Mouse (Mus musculus): Measurements from ENCODE around the gene A630023A22Rik. TPM values are rescaled to one million over a fixed set of nuclear protein-coding genes. Genes with fewer than 3 reads are reported as not detected.

The A630023A22Rik gene
- polyA plus RNA-seq (2011; ENCODE audit: insufficient read depth, insufficient read length, low replicate concordance, missing spikeins): not detected in 2 replicates

DNA sequence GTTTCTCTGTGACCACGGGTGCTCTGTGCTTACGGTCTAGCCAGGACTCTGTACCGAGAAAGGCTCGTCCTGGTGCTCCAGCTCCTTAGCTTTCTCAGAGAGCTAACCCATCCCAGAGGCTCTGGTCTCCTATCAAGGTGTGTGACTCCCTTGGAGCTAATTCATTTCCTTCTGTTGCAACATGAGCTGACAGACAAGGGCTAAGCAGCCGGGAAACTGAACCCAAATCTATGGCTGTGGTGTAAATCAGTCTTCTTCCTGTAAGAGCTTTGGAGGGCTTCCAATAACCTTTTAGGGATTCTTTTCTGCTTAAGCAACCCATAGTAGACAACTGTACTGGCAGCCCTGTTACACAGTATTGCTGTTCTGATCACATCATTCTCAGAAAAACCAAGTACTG lies at the start of gene A630023A22Rik:
A630023A22Rik (minus strand) TSS at position 154 of the 400 bp plus-strand sequence.
- no peak for TF ChIP-seq CTCF (IDR thresholded peaks at IDR 0.05; ENCODE audit: control insufficient read depth, insufficient read depth, low read length)
- WGBS: 52% methylated on average over 5 of the region's 5 CpGs

DNA sequence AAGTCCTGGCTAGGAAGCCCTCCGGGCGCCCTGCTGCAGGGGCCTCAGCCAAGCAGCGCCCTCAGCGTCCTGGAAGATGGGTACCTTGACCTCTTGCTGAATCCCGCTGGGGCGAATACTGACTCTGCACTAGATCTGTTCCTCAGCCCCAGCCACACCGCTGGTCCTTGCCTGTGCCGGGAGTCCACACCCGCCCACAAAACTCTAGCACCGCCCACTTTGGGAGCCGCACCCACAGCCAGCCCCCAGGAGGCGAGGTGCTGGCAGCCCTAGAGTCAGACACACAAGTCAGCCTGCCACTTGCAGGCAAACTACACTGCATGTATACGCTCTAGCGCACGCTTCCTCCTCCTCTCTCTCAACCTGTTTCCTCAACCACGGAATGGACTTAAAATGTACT lies 49.8 kb upstream of the A630023A22Rik start, which contains the start of gene Npy4r:
Npy4r (minus strand) TSS at position 148 of the 400 bp plus-strand sequence.
- H3K27ac ChIP-seq (ENCODE audit: control insufficient read depth, insufficient read depth, low read depth, low read length, poor library complexity): no peak within 1 kb of the TSS
- H3K4me3 ChIP-seq (replicated peaks; ENCODE audit: control insufficient read depth, low read depth, low read length): no peak within 1 kb of the TSS
- no peaks in the 10 kb centered on the region for H3K4me1 ChIP-seq (ENCODE audit: control insufficient read depth, insufficient read depth, low read length)
- WGBS: 7% methylated on average over 16 of the region's 16 CpGs
- TF ChIP-seq POLR2A (IDR thresholded peaks at IDR 0.05; ENCODE audit: borderline replicate concordance, control insufficient read depth, low read depth, low read length): no peak
- TF ChIP-seq CTCF (IDR thresholded peaks at IDR 0.05; ENCODE audit: control insufficient read depth, insufficient read depth, low read length): no peak

More for the DNA sequence above, at the start of gene A630023A22Rik:
- Histone ChIP-seq H3K4me1 (ENCODE audit: control insufficient read depth, insufficient read depth, low read length) (no peaks in the 10 kb centered on the region), H3K4me3 (replicated peaks; ENCODE audit: control insufficient read depth, low read depth, low read length) (no peak within 1 kb of the TSS), H3K27ac (ENCODE audit: control insufficient read depth, insufficient read depth, low read depth, low read length, poor library complexity) (no peak within 1 kb of the TSS)

DNA sequence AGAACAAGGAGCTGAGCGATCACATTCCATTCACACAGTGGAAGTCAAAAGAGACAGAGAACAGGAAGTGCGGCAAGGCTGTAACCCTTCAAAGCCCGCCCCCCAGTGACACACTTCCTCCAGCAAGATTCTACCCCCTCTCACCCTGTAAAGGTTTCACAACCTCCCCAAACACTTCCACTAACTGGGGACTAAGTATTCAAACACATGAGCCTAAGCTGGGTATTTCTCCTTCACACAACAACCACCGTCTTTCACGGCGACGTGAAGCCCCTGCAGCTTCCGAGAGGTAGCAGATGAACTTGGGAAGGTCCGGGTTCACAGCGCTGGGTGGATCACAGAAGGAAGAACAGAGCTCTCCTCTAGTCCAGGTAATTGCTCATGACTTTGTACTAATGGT lies 40.4 kb upstream of the A630023A22Rik start:
- H3K27ac ChIP-seq (ENCODE audit: control insufficient read depth, insufficient read depth, low read depth, low read length, poor library complexity): no peak overlapping the region
- no peak for TF ChIP-seq POLR2A (IDR thresholded peaks at IDR 0.05; ENCODE audit: borderline replicate concordance, control insufficient read depth, low read depth, low read length)
- no peak for TF ChIP-seq CTCF (IDR thresholded peaks at IDR 0.05; ENCODE audit: control insufficient read depth, insufficient read depth, low read length)
- WGBS: 88% methylated on average over 10 of the region's 10 CpGs
- H3K4me1 ChIP-seq (ENCODE audit: control insufficient read depth, insufficient read depth, low read length): no peaks in the 10 kb centered on the region
- H3K4me3 ChIP-seq (replicated peaks; ENCODE audit: control insufficient read depth, low read depth, low read length): no peak overlapping the region

DNA sequence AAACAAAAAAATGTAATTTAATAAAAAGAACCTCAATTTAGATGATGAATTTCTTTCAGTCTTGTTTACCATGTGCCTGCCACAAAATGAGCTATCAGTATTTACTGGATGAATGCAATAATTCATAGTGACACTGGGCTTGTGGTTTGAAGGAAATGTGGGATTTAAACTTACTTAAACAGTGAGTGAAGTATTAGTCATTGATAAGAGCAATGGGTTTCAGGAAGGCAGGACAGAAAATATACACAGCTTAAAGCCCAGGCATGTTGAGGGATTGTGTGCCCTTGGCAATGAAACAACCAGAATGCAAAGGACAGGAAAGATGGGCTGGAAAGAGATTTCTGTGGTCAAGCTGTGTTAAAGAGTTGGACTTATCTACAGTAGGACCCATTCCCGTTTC lies 39.8 kb upstream of the A630023A22Rik start:
- no peak for TF ChIP-seq CTCF (IDR thresholded peaks at IDR 0.05; ENCODE audit: control insufficient read depth, insufficient read depth, low read length)
- no peak for TF ChIP-seq POLR2A (IDR thresholded peaks at IDR 0.05; ENCODE audit: borderline replicate concordance, control insufficient read depth, low read depth, low read length)
- no peak overlapping the region for H3K4me3 ChIP-seq (replicated peaks; ENCODE audit: control insufficient read depth, low read depth, low read length)
- no peaks in the 10 kb centered on the region for H3K4me1 ChIP-seq (ENCODE audit: control insufficient read depth, insufficient read depth, low read length)
- WGBS: 61% methylated on average over 1 of the region's 1 CpGs
- H3K27ac ChIP-seq (ENCODE audit: control insufficient read depth, insufficient read depth, low read depth, low read length, poor library complexity): no peak overlapping the region

DNA sequence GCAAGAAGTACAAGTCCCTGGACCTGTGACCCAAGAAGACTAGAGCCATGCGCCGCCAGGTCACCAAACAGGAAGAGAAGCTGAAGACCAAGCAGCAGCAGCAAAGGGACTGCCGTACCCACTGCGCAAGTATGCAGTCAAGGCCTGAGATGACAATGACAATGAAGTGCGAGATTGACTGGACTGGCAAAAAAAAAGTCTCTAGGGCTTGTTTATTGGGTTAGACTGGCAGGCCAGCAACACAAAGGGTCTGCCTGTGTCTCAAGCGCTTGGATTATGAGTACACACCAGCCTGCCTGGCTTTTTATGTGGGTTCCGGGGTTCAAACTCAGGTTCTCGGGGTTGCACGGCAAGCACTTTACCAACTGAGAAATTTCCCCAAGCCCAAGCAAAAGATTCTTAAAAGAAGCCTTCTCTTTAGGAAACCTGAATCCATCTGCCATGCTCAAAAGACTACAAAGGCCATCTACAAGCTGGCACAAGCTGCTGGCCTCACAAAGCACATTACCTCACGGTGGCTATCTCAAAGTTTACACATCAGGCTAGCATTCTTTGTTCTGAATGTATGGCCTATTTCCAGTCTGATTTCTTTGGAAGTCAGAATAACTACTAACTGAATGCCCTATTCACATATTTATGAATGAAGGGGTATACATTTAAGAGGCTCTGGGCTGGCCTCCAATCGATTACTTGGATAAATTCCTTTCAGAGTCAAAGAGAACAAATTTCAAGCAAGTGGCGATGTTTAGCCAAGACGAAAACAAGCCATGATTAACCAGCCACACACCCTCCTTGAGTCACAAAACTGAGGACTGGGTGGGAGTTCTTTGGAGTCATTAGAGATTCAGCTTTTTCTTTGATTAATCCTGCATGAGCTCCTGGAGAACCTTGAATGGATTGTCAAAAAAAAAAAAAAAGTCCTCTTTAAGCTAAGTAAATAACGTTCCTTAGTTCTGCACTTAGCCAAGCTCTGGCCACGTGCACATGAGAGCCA lies 37.4 kb upstream of the A630023A22Rik start:
- no peak overlapping the region for H3K27ac ChIP-seq (ENCODE audit: control insufficient read depth, insufficient read depth, low read depth, low read length, poor library complexity)
- 85% methylated on average over 15 of the region's 15 CpGs for WGBS
- no peak overlapping the region for H3K4me3 ChIP-seq (replicated peaks; ENCODE audit: control insufficient read depth, low read depth, low read length)
- TF ChIP-seq POLR2A (IDR thresholded peaks at IDR 0.05; ENCODE audit: borderline replicate concordance, control insufficient read depth, low read depth, low read length): no peak
- TF ChIP-seq CTCF (IDR thresholded peaks at IDR 0.05; ENCODE audit: control insufficient read depth, insufficient read depth, low read length): no peak
- no peaks in the 10 kb centered on the region for H3K4me1 ChIP-seq (ENCODE audit: control insufficient read depth, insufficient read depth, low read length)

DNA sequence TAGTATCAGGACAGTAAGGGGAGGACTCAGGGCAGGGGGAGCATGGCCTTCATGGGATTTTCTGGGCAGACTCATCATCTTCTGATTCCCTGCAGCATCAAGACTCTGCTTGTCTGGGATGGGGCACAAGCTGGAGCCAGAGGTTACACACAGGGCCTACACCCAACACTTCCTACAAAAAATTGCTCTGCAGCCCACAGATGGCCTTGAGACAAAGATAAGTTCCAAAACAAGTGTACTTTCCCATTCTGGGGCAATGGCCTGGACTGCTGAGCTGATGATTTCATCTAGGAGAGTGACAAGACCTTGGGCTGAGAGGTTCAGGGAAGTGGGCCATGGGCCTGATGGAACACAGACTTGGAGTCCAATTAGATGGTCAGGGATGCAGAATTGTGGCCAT lies 32.8 kb upstream of the A630023A22Rik start:
- Histone ChIP-seq H3K4me1 (ENCODE audit: control insufficient read depth, insufficient read depth, low read length) (no peaks in the 10 kb centered on the region), H3K4me3 (replicated peaks; ENCODE audit: control insufficient read depth, low read depth, low read length) (no peak overlapping the region), H3K27ac (ENCODE audit: control insufficient read depth, insufficient read depth, low read depth, low read length, poor library complexity) (no peak overlapping the region)
- no peak for TF ChIP-seq CTCF (IDR thresholded peaks at IDR 0.05; ENCODE audit: control insufficient read depth, insufficient read depth, low read length)
- no peak for TF ChIP-seq POLR2A (IDR thresholded peaks at IDR 0.05; ENCODE audit: borderline replicate concordance, control insufficient read depth, low read depth, low read length)

DNA sequence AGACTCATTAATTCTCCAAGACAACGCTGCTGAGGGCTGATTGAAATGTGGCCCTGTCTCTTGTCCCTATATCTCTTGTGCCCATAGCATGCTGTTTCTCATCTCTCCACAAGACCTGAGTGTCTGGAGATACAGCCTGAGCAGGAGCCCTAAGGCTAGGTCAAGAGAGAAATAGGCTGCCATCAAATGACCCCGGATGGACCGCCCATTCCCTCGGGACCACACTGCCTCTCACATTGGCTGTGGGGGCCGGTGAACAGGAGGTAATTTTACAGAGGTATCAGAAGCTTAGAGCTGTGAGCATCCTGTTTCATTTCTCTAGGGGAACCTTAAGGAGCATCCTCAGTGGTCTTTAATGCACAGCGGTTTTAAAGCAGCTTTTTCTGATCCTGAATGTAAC lies 28.7 kb upstream of the A630023A22Rik start:
- Histone ChIP-seq H3K27ac (ENCODE audit: control insufficient read depth, insufficient read depth, low read depth, low read length, poor library complexity) (no peak overlapping the region), H3K4me3 (replicated peaks; ENCODE audit: control insufficient read depth, low read depth, low read length) (no peak overlapping the region), H3K4me1 (ENCODE audit: control insufficient read depth, insufficient read depth, low read length) (no peaks in the 10 kb centered on the region)
- 73% methylated on average over 6 of the region's 6 CpGs for WGBS
- TF ChIP-seq POLR2A (IDR thresholded peaks at IDR 0.05; ENCODE audit: borderline replicate concordance, control insufficient read depth, low read depth, low read length) (no peak), CTCF (IDR thresholded peaks at IDR 0.05; ENCODE audit: control insufficient read depth, insufficient read depth, low read length) (no peak)

DNA sequence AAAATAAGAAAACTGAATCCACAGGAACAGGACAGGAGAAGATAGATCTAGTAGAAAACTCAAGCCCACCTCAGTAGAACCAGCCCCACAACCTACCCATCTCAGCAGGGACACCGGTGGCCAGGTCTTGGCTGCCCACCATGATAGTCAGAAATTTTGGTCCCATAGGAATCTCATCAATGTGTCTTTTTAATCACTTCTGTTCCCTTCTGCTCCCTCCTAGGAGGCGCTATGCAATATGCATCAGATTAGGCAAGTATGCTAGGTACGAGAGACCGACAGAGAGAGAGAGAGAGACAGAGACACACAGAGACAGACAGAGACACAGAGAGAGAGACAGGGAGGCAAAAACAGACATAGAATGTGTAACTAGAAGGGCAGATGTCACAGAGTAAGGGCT lies 19.1 kb upstream of the A630023A22Rik start:
- Histone ChIP-seq H3K27ac (ENCODE audit: control insufficient read depth, insufficient read depth, low read depth, low read length, poor library complexity) (no peak overlapping the region), H3K4me3 (replicated peaks; ENCODE audit: control insufficient read depth, low read depth, low read length) (no peak overlapping the region), H3K4me1 (ENCODE audit: control insufficient read depth, insufficient read depth, low read length) (no peaks in the 10 kb centered on the region)
- 75% methylated on average over 4 of the region's 4 CpGs for WGBS
- TF ChIP-seq POLR2A (IDR thresholded peaks at IDR 0.05; ENCODE audit: borderline replicate concordance, control insufficient read depth, low read depth, low read length) (no peak), CTCF (IDR thresholded peaks at IDR 0.05; ENCODE audit: control insufficient read depth, insufficient read depth, low read length) (no peak)

Measured in bone marrow, adult 2 months (tissue).